Mouse (Mus musculus) CD4-positive naive resting alpha-beta T cell, adult 76 days (primary cell): ENCODE data around the gene Hsd17b3. TPM values are rescaled to one million over a fixed set of nuclear protein-coding genes. Genes with fewer than 3 reads are reported as not detected.

Experiments used
- total RNA-seq: library from RNA; stranded (reverse); gene quantifications from one replicate; pipeline ENCODE4 v1.2.4, GENCODE M21; 2023

Hsd17b3 gene
- total RNA-seq: not detected

GRCm38 (mm10) chr13:64089130-64089529 is at the start of gene Hsd17b3:
Hsd17b3 (minus strand) TSS chr13:64089230.

GRCm38 (mm10) chr13:64128858-64129615 is 40.0 kb upstream of the Hsd17b3 start, which contains the start of gene Slc35d2:
Slc35d2 (minus strand) TSS chr13:64129368.

Other genes with a start within 250 kb of the Hsd17b3 start
- 14.9 TPM for gene Slc35d2, start 40.1 kb upstream of the Hsd17b3 start, total RNA-seq
- gene Zfp367, start 64.0 kb upstream of the Hsd17b3 start, total RNA-seq: 6.6 TPM
- gene Habp4, start 72.6 kb upstream of the Hsd17b3 start, total RNA-seq: 13.9 TPM
- gene Cdc14b, start 186.1 kb upstream of the Hsd17b3 start, total RNA-seq: 18.8 TPM
- gene Aaed1, start 223.5 kb upstream of the Hsd17b3 start, total RNA-seq: 46.8 TPM